Mouse (Mus musculus) CH12.LX (cell line): Measurements from ENCODE around the gene Olfr1153. TPM values are rescaled to one million over a fixed set of nuclear protein-coding genes. Genes with fewer than 3 reads are reported as not detected.

Experiments
- DNase-seq: peaks from one replicate; pipeline ENCODE4 v3.0.0-alpha.2; 2013; ENCODE audit errors: extremely low read depth
- H3K27ac ChIP-seq: 2 replicates; pipeline ENCODE4 v1.5.1; 2012; ENCODE audit warnings: low read depth, mild to moderate bottlenecking, control low read depth, moderate library complexity; ENCODE audit not compliant: insufficient read depth
- H3K27me3 ChIP-seq: replicated peaks from 2 replicates; pipeline ENCODE3; 2012; ENCODE audit warnings: inconsistent platforms
- H3K36me3 ChIP-seq, 2 experiments: replicated peaks in 1 of 2; 2 replicates each; pipeline versions ENCODE3 to v1.6.1; 2012; ENCODE audit warnings: inconsistent platforms in 1 of 2, low read length in 1 of 2, mild to moderate bottlenecking in 1 of 2, mixed read lengths in 1 of 2, moderate library complexity in 1 of 2; ENCODE audit not compliant: control insufficient read depth in 1 of 2, insufficient read depth in 1 of 2
- H3K4me1 ChIP-seq, 2 experiments: 2 replicates each; pipeline ENCODE4 v1.6.1; 2012; ENCODE audit warnings: inconsistent platforms in 1 of 2, moderate library complexity in 1 of 2; ENCODE audit not compliant: insufficient read depth in 2 of 2, control insufficient read depth in 1 of 2
- H3K4me2 ChIP-seq: 2 replicates; pipeline ENCODE4 v1.6.1; 2012; ENCODE audit warnings: low read depth, mild to moderate bottlenecking, control low read depth; ENCODE audit not compliant: poor library complexity, insufficient read depth, severe bottlenecking
- H3K4me3 ChIP-seq, 3 experiments: fragments of 150-350 bp in 1 of 3; sonication (generic) in 1 of 3; replicated peaks in 1 of 3; 2 replicates each; pipeline versions ENCODE3 to v1.5.1; 2011 to 2012; ENCODE audit warnings: low read depth in 2 of 3, low read length in 2 of 3, mild to moderate bottlenecking in 2 of 3, moderate library complexity in 2 of 3, control low read depth in 1 of 3, improper control_type of control experiment in 1 of 3, inconsistent platforms in 1 of 3, mixed read lengths in 1 of 3; ENCODE audit not compliant: poor library complexity in 1 of 3
- H3K79me2 ChIP-seq: replicated peaks from 2 replicates; pipeline ENCODE4 v1.6.1; 2012; ENCODE audit warnings: mild to moderate bottlenecking, moderate library complexity; ENCODE audit not compliant: control insufficient read depth, poor library complexity, insufficient read depth, severe bottlenecking; ENCODE audit errors: extremely low read depth
- H3K9ac ChIP-seq: 2 replicates; pipeline ENCODE4 v1.6.1; 2012; ENCODE audit warnings: low read depth, mild to moderate bottlenecking, control low read depth, moderate library complexity; ENCODE audit not compliant: insufficient read depth
- H3K9me3 ChIP-seq: replicated peaks from 2 replicates; pipeline ENCODE3; 2012; ENCODE audit warnings: low read length, inconsistent platforms, mixed read lengths
- E2F4 ChIP-seq: IDR thresholded peaks from 2 replicates; pipeline ENCODE4 v1.6.1; 2011; ENCODE audit warnings: low read depth, low read length, improper control_type of control experiment; ENCODE audit not compliant: insufficient replicate concordance
- EP300 ChIP-seq: IDR thresholded peaks from 2 replicates; pipeline ENCODE4 v1.6.1; 2011; ENCODE audit warnings: low read length, improper control_type of control experiment
- HCFC1 ChIP-seq: IDR thresholded peaks from 2 replicates; pipeline ENCODE4 v1.6.1; 2012; ENCODE audit warnings: low read depth, mild to moderate bottlenecking, inconsistent platforms, low read length, improper control_type of control experiment
- IRF4 ChIP-seq: IDR thresholded peaks from 2 replicates; pipeline ENCODE4 v1.6.1; 2014; ENCODE audit warnings: low read depth, mild to moderate bottlenecking, inconsistent platforms, low read length, improper control_type of control experiment
- JUN ChIP-seq: IDR thresholded peaks from 2 replicates; pipeline ENCODE4 v1.6.1; 2011; ENCODE audit warnings: low read depth, mild to moderate bottlenecking, low read length, improper control_type of control experiment, moderate library complexity; ENCODE audit not compliant: insufficient read depth
- JUND ChIP-seq: conservative IDR thresholded peaks from 2 replicates; pipeline ENCODE4 v1.6.1; 2011; ENCODE audit warnings: low read depth, low read length, improper control_type of control experiment
- KAT2A ChIP-seq: IDR thresholded peaks from 2 replicates; pipeline ENCODE4 v1.6.1; 2012; ENCODE audit warnings: low read length, improper control_type of control experiment, inconsistent platforms; ENCODE audit not compliant: insufficient replicate concordance
- MAFK ChIP-seq: IDR thresholded peaks from 2 replicates; pipeline ENCODE4 v1.6.1; 2011; ENCODE audit warnings: low read length, improper control_type of control experiment; ENCODE audit not compliant: insufficient replicate concordance
- MAX ChIP-seq: IDR thresholded peaks from 2 replicates; pipeline ENCODE4 v1.6.1; 2011; ENCODE audit warnings: low read length, improper control_type of control experiment
- MYC ChIP-seq: IDR thresholded peaks from 2 replicates; pipeline ENCODE4 v1.6.1; 2011; ENCODE audit warnings: low read depth, mild to moderate bottlenecking, improper control_type of control experiment, low read length
- NRF1 ChIP-seq: IDR thresholded peaks from 2 replicates; pipeline ENCODE4 v1.6.1; 2014; ENCODE audit warnings: low read depth, mild to moderate bottlenecking, inconsistent platforms, low read length, improper control_type of control experiment, moderate library complexity
- POLR2A ChIP-seq: IDR thresholded peaks from 2 replicates; pipeline ENCODE4 v1.6.1; 2011; ENCODE audit warnings: low read depth, mild to moderate bottlenecking, improper control_type of control experiment, low read length
- RAD21 ChIP-seq: IDR thresholded peaks from 2 replicates; pipeline ENCODE4 v1.6.1; 2011; ENCODE audit warnings: low read depth, mild to moderate bottlenecking, low read length, improper control_type of control experiment, moderate library complexity
- SIN3A ChIP-seq: IDR thresholded peaks from 2 replicates; pipeline ENCODE4 v1.6.1; 2012; ENCODE audit warnings: low read length, improper control_type of control experiment, inconsistent platforms
- SMC3 ChIP-seq: IDR thresholded peaks from 2 replicates; pipeline ENCODE4 v1.6.1; 2011; ENCODE audit warnings: low read depth, low read length, improper control_type of control experiment
- USF1 ChIP-seq: IDR thresholded peaks from 2 replicates; pipeline ENCODE4 v1.6.1; 2014; ENCODE audit warnings: low read depth, mild to moderate bottlenecking, inconsistent platforms, low read length, improper control_type of control experiment
- ZC3H11A ChIP-seq: IDR thresholded peaks from 2 replicates; pipeline ENCODE4 v1.6.1; 2012; ENCODE audit warnings: low read depth, mild to moderate bottlenecking, inconsistent platforms, low read length, improper control_type of control experiment
- ZMIZ1 ChIP-seq: IDR thresholded peaks from 2 replicates; pipeline ENCODE4 v1.6.1; 2012; ENCODE audit warnings: low read depth, mild to moderate bottlenecking, inconsistent platforms, low read length, improper control_type of control experiment
- ZNF384 ChIP-seq: IDR thresholded peaks from 2 replicates; pipeline ENCODE4 v1.6.1; 2012; ENCODE audit warnings: low read depth, low read length, improper control_type of control experiment, inconsistent platforms
- dilution Hi-C: fragments of 300-500 bp; cut with MboI; formaldehyde crosslinking; loops from 2 replicates; pipeline ENCODE4 v1.14.3; 2020; ENCODE audit warnings: low sequenced_read_pairs; ENCODE audit not compliant: extremely low pct_unique_long_range_greater_than_20kb, extremely low pct_ligation_motif_present
- in situ Hi-C: fragments of 300-500 bp; cut with MboI; formaldehyde crosslinking; loops from 3 replicates; pipeline ENCODE4 v1.14.3; 2019; ENCODE audit warnings: low sequenced_read_pairs, low pct_ligation_motif_present, low pct_unique_long_range_greater_than_20kb, mixed read lengths
- polyA plus RNA-seq: library from polyadenylated mRNA; unstranded; fragments of >175 nt; gene quantifications from 2 replicates; pipeline ENCODE4 v1.2.1, GENCODE M21; 2012; ENCODE audit warnings: low read depth; ENCODE audit not compliant: insufficient read length
- total RNA-seq, 2 experiments: library from RNA; depleted of rRNA; stranded (reverse); fragments of 300-350 nt in 1 of 2; fragments of >200 nt in 1 of 2; gene quantifications; 2 replicates each; pipeline ENCODE4 v1.2.3; 2012 to 2014

Gene Olfr1153
- total and polyA plus RNA-seq, 3 experiments, result not detected

DNA sequence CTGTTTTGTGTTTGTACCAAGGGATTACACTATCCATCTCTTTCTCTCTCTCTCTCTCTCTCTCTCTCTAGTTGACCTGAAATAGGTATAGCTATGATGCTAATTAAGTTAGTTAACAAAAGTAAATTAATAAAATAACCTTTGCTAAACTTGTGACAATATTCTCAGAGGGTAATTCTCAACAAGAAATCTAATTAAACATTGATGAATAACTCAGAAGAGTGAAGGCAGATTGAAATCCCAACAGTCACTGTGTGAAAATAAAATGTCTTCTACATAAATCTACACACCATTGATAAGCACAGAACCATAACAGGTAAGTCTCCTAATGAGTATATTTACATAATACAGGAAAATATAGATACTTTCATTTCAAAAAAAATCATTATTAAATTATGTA is 28.6 kb upstream of the Olfr1153 start, which contains the start of gene Olfr1152:
Gene Olfr1152 (plus strand): TSS at position 301 of the 400 bp plus-strand sequence.
- Histone ChIP-seq H3K9ac (no peak within 1 kb of the TSS), H3K27me3 (no peaks in the 10 kb centered on the region), H3K4me3 (no peak within 1 kb of the TSS), H3K36me3 (no peaks in the 10 kb centered on the region), H3K4me2 (no peak within 1 kb of the TSS), H3K79me2 (no peaks in the 10 kb centered on the region), H3K4me1 (no peaks in the 10 kb centered on the region), H3K27ac (no peak within 1 kb of the TSS), H3K9me3 (peaks cover 15% of the 10 kb centered on the region)
- in situ Hi-C loops (no loop called here), dilution Hi-C loops (no loop called here)
- no peak for TF ChIP-seq EP300
- TF ChIP-seq IRF4, result no peak
- no peak for TF ChIP-seq JUN
- no peak for TF ChIP-seq ZNF384
- no peak for TF ChIP-seq POLR2A
- TF ChIP-seq SIN3A, result no peak
- TF ChIP-seq ZMIZ1, result no peak
- no peak for TF ChIP-seq MAX
- TF ChIP-seq KAT2A, result no peak
- TF ChIP-seq MAFK, result no peak
- no peak for TF ChIP-seq JUND
- DNase-seq, result no peak

DNA sequence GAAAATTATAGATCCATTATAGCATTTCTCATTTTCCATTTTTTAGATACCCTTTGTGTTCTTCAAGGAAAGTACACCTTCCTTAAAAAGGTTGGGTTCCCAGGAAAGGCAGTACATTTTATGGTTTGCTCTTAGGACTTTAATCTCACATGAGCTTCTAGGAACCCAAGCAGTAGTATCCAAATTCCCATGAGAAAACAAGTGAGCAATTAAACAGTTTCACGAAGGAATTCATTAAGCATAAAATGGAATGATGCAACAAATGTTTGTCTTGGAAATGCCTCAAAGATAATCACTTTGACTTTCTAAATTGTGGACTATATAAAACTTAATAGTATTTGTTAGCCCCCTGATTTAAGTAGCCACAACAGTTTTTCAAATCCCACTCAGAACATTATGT is 10.3 kb downstream of the Olfr1153 start, which contains the start of gene Olfr1154:
Gene Olfr1154 (minus strand): TSS at position 101 of the 400 bp plus-strand sequence.
- H3K4me1 ChIP-seq, result no peaks in the 10 kb centered on the region
- H3K27me3 ChIP-seq, result no peaks in the 10 kb centered on the region
- no peak within 1 kb of the TSS for H3K9ac ChIP-seq
- in situ Hi-C loops, result no loop called here
- H3K79me2 ChIP-seq, result no peaks in the 10 kb centered on the region
- no peak for DNase-seq
- TF ChIP-seq SMC3, result no peak
- TF ChIP-seq MAX, result no peak
- no peak for TF ChIP-seq E2F4
- no peak for TF ChIP-seq POLR2A
- no peak for TF ChIP-seq ZMIZ1
- TF ChIP-seq MYC, result no peak
- TF ChIP-seq RAD21, result no peak
- no peak for TF ChIP-seq HCFC1
- TF ChIP-seq ZC3H11A, result no peak
- TF ChIP-seq NRF1, result no peak
- no peak for TF ChIP-seq USF1
- TF ChIP-seq, all 38 proteins: peak for 0
- Histone ChIP-seq H3K27ac (no peak within 1 kb of the TSS), H3K4me3 (no peak within 1 kb of the TSS), H3K36me3 (no peaks in the 10 kb centered on the region), H3K9me3 (no peaks in the 10 kb centered on the region), H3K4me2 (no peak within 1 kb of the TSS)
- dilution Hi-C loops, result no loop called here
